Mouse (Mus musculus) myocyte (in vitro differentiated cells): ENCODE measurements around the gene Zfp668. TPM values are rescaled to one million over a fixed set of nuclear protein-coding genes. Genes with fewer than 3 reads are reported as not detected.
"Not testable (repeated sequence)": the region's sequence is repeated elsewhere in the genome, so short reads cannot be mapped to it uniquely, and the experiment has no call there.

ENCODE experiments used
- H3K27me3 ChIP-seq: one replicate; pipeline ENCODE4 v1.6.1; 2011; ENCODE audit not compliant: control insufficient read depth, insufficient read depth, insufficient read length
- H3K36me3 ChIP-seq: one replicate; pipeline ENCODE4 v1.6.1; 2011; ENCODE audit not compliant: control insufficient read depth, insufficient read depth
- H3K4me2 ChIP-seq: one replicate; pipeline ENCODE4 v1.6.1; 2011; ENCODE audit warnings: low read depth, control low read depth
- H3K4me3 ChIP-seq: one replicate; pipeline ENCODE4 v1.5.1; 2011; ENCODE audit warnings: mild to moderate bottlenecking, control low read depth, moderate library complexity
- H3K79me2 ChIP-seq: one replicate; pipeline ENCODE4 v1.6.1; 2011; ENCODE audit not compliant: control insufficient read depth, insufficient read depth
- H3ac ChIP-seq: one replicate; pipeline ENCODE4 v1.6.1; 2011; ENCODE audit not compliant: control insufficient read depth, insufficient read length
- CEBPB ChIP-seq: IDR thresholded peaks from 2 replicates; pipeline ENCODE4 v1.6.1; 2011; ENCODE audit warnings: mild to moderate bottlenecking, moderate library complexity; ENCODE audit not compliant: poor library complexity, insufficient read depth, severe bottlenecking
- E2F4 ChIP-seq: IDR thresholded peaks from one replicate; pipeline ENCODE4 v1.6.1; 2011; ENCODE audit warnings: mild to moderate bottlenecking, control low read depth, moderate library complexity; ENCODE audit not compliant: insufficient read depth
- MAX ChIP-seq: IDR thresholded peaks from one replicate; pipeline ENCODE4 v1.6.1; 2011; ENCODE audit warnings: low read depth, mild to moderate bottlenecking, control low read depth
- MYOD1 ChIP-seq, 3 experiments: IDR thresholded peaks; one replicate each; pipeline ENCODE4 v1.6.1; 2011; ENCODE audit warnings: control low read depth in 2 of 3, low read depth in 2 of 3, mild to moderate bottlenecking in 2 of 3, moderate library complexity in 1 of 3; ENCODE audit not compliant: insufficient read length in 2 of 3, control insufficient read depth in 1 of 3
- MYOG ChIP-seq, 3 experiments: IDR thresholded peaks; one replicate each; pipeline ENCODE4 v1.6.1; 2011; ENCODE audit warnings: control low read depth in 2 of 3, low read depth in 2 of 3, mild to moderate bottlenecking in 2 of 3; ENCODE audit not compliant: insufficient read length in 2 of 3, control insufficient read depth in 1 of 3, insufficient read depth in 1 of 3
- POLR2A ChIP-seq: IDR thresholded peaks from one replicate; pipeline ENCODE4 v1.6.1; 2011; ENCODE audit warnings: low read depth, mild to moderate bottlenecking, control low read depth, moderate library complexity; ENCODE audit not compliant: insufficient read length
- POLR2AphosphoS2 ChIP-seq: IDR thresholded peaks from one replicate; pipeline ENCODE4 v1.6.1; 2011; ENCODE audit warnings: low read depth, control low read depth; ENCODE audit not compliant: insufficient read length
- REST ChIP-seq: IDR thresholded peaks from one replicate; pipeline ENCODE4 v1.6.1; 2011; ENCODE audit warnings: mild to moderate bottlenecking, control low read depth, moderate library complexity; ENCODE audit not compliant: insufficient read depth, insufficient read length
- SRF ChIP-seq: IDR thresholded peaks from one replicate; pipeline ENCODE4 v1.6.1; 2011; ENCODE audit warnings: low read depth; ENCODE audit not compliant: control insufficient read depth, insufficient read length
- TCF12 ChIP-seq: IDR thresholded peaks from one replicate; pipeline ENCODE4 v1.6.1; 2011; ENCODE audit warnings: mild to moderate bottlenecking, control low read depth; ENCODE audit not compliant: poor library complexity, insufficient read depth, severe bottlenecking
- TCF3 ChIP-seq: IDR thresholded peaks from one replicate; pipeline ENCODE4 v1.6.1; 2011; ENCODE audit warnings: low read depth, control low read depth; ENCODE audit not compliant: insufficient read length
- USF1 ChIP-seq: IDR thresholded peaks from one replicate; pipeline ENCODE4 v1.6.1; 2011; ENCODE audit warnings: low read depth, mild to moderate bottlenecking, control low read depth, moderate library complexity
- polyA plus RNA-seq: library from polyadenylated mRNA; unstranded; fragments of >200 nt; fragmentation: generic; extraction: Trizol; gene quantifications from one replicate; pipeline ENCODE4 v1.2.1, GENCODE M21; 2012; ENCODE audit warnings: missing spikeins

Zfp668 gene
- polyA plus RNA-seq, 1 experiment = 7.9 TPM

- Histone ChIP-seq H3K4me3 (peak overlapping the region; percentile 94), H3K27me3 (no peaks in the 10 kb centered on the region), H3K79me2 (peaks cover 8% of the 10 kb centered on the region), H3K4me2 (peak overlapping the region; percentile 89), H3K36me3 (peaks cover 24% of the 10 kb centered on the region), H3ac (peak overlapping the region; percentile 28)
- no peak for TF ChIP-seq TCF12
- peak; percentile 63 for TF ChIP-seq POLR2A
- TF ChIP-seq TCF3 = no peak
- peak; percentile 86 for TF ChIP-seq POLR2AphosphoS2
These were observed 34.5 kb downstream of the Zfp668 start for GRCm38 (mm10) chr7:127842001-127842718.

GRCm38 (mm10) chr7:127841340-127842000, 35.2 kb downstream of the Zfp668 start:
- Histone ChIP-seq H3K36me3 (peaks cover 21% of the 10 kb centered on the region), H3K4me3 (peak overlapping the region; percentile 94), H3K27me3 (no peaks in the 10 kb centered on the region), H3K79me2 (peaks cover 8% of the 10 kb centered on the region), H3ac (peak overlapping the region; percentile 28), H3K4me2 (peak overlapping the region; percentile 89)
- no peak for TF ChIP-seq SRF
- peak; percentile 62 for TF ChIP-seq E2F4
- TF ChIP-seq MYOD1 (IDR thresholded peaks at IDR 0.05; ENCODE audit: control insufficient read depth in 1 of 3, insufficient read length in 2 of 3, low read depth in 2 of 3) = peak in 2 of 3 experiments; percentile 58 to 65
- TF ChIP-seq TCF12 = no peak
- TF ChIP-seq TCF3 = no peak
- peak; percentile 92 for TF ChIP-seq MAX
- TF ChIP-seq REST = no peak
- peak; percentile 89 for TF ChIP-seq USF1
- peak; percentile 75 for TF ChIP-seq POLR2A
- peak; percentile 81 for TF ChIP-seq POLR2AphosphoS2
- peak in 2 of 3 experiments; percentile 37 to 58 for TF ChIP-seq MYOG (IDR thresholded peaks at IDR 0.05; ENCODE audit: control insufficient read depth in 1 of 3, insufficient read depth in 1 of 3, insufficient read length in 2 of 3, low read depth in 2 of 3)

- Histone ChIP-seq H3K36me3 (peaks cover 16% of the 10 kb centered on the region), H3K4me2 (peak overlapping the region; percentile 88), H3K4me3 (peak overlapping the region; percentile 94), H3K79me2 (peaks cover 8% of the 10 kb centered on the region), H3K27me3 (no peaks in the 10 kb centered on the region), H3ac (peak overlapping the region; percentile 28)
- TF ChIP-seq MYOG (IDR thresholded peaks at IDR 0.05; ENCODE audit: control insufficient read depth in 1 of 3, insufficient read depth in 1 of 3, insufficient read length in 2 of 3, low read depth in 2 of 3) (peak in 1 of 3 experiments; percentile 30), MYOD1 (IDR thresholded peaks at IDR 0.05; ENCODE audit: control insufficient read depth in 1 of 3, insufficient read length in 2 of 3, low read depth in 2 of 3) (peak in 2 of 3 experiments; percentile 11 to 60), CEBPB (no peak)
These were observed 35.7 kb downstream of the Zfp668 start for GRCm38 (mm10) chr7:127840886-127841285.

- H3ac ChIP-seq, H3K4me2 ChIP-seq, H3K4me3 ChIP-seq, H3K27me3 ChIP-seq, H3K79me2 ChIP-seq: not testable (repeated sequence)
- peaks cover 12% of the 10 kb centered on the region for H3K36me3 ChIP-seq
These were observed 36.6 kb downstream of the Zfp668 start for GRCm38 (mm10) chr7:127840031-127840430.

- not testable (repeated sequence) for H3K4me2 ChIP-seq, H3K79me2 ChIP-seq, H3K27me3 ChIP-seq, H3K36me3 ChIP-seq, H3ac ChIP-seq, H3K4me3 ChIP-seq
These were observed 38.8 kb downstream of the Zfp668 start for GRCm38 (mm10) chr7:127837878-127838277.

- Histone ChIP-seq H3K36me3 (no peaks in the 10 kb centered on the region), H3K79me2 (peaks cover under 1% of the 10 kb centered on the region), H3ac (no peak overlapping the region), H3K4me2 (no peak overlapping the region), H3K4me3 (no peak overlapping the region), H3K27me3 (no peaks in the 10 kb centered on the region)
- TF ChIP-seq USF1 (no peak), POLR2A (no peak), CEBPB (no peak), E2F4 (no peak), TCF3 (no peak), MAX (no peak), MYOD1 (IDR thresholded peaks at IDR 0.05; ENCODE audit: control insufficient read depth in 1 of 3, insufficient read length in 2 of 3, low read depth in 2 of 3) (no peak), MYOG (IDR thresholded peaks at IDR 0.05; ENCODE audit: control insufficient read depth in 1 of 3, insufficient read depth in 1 of 3, insufficient read length in 2 of 3, low read depth in 2 of 3) (no peak), SRF (no peak), TCF12 (no peak), REST (no peak)
These were observed 39.2 kb downstream of the Zfp668 start for GRCm38 (mm10) chr7:127837473-127837872.
